Mouse (Mus musculus): Measurements from ENCODE around the gene Inca1.

DNA sequence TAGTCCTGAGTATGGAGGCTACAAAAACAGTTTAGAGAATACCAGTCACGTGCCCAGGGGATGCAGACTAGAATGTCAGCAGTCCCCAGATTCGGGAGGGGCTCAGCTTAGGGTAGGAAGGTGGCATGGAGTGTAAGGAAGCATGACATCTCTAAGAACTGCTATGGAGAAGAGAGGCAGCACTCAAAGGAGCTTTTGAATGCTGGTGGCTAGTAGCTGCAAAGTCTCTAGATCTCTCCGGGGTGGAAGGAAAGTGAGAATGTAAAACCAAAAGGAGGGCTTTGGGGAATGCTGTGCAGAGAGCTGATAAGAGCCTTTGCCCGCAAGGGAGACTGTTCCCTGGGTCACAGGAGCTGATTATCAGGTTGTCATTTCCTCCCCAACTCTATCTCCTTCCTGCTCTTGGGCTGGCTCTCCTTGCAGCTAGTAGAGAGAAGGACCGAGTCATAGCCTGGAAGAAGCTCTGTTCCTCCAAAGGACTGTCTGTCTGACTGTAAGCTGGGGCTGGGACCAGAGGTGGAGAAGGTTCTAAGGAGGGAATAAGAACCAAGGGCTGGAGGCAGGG is 61.2 kb downstream of the Inca1 start, which contains the start of gene Gp1ba:
- TF ChIP-seq CTCF (conservative IDR thresholded peaks at IDR 0.05; ENCODE audit: insufficient read depth, insufficient read length, low read depth, low read length), result no peak
- no peak for TF ChIP-seq POLR2A (IDR thresholded peaks at IDR 0.05; ENCODE audit: low read depth, low read length)
